Mouse (Mus musculus): ENCODE results near the gene Zdhhc12.

GRCm38 (mm10) chr2:30057223-30057904, 36.1 kb downstream of the Zdhhc12 start, which contains the start of gene Set:
- no peak for TF ChIP-seq CTCF (IDR thresholded peaks at IDR 0.05; ENCODE audit: extremely low read depth, insufficient read depth, low read length)
- no peak for TF ChIP-seq POLR2A (IDR thresholded peaks at IDR 0.05; ENCODE audit: extremely low read depth, insufficient read depth, low read length)
